Mouse (Mus musculus) spleen, adult 2 months (tissue): ENCODE results near the gene Scgb1c1.

ENCODE experiments used
- CTCF ChIP-seq: fragments of 200-500 bp; IDR thresholded peaks from 2 replicates; pipeline ENCODE4 v1.5.1; 2011; ENCODE audit warnings: mild to moderate bottlenecking, inconsistent platforms; ENCODE audit not compliant: insufficient read depth, insufficient read length, insufficient replicate concordance; ENCODE audit errors: extremely low read depth
- POLR2A ChIP-seq: fragments of 200-500 bp; IDR thresholded peaks from 2 replicates; pipeline ENCODE4 v1.6.1; 2011; ENCODE audit warnings: low read depth, low read length, inconsistent platforms

GRCm38 (mm10) chr7:140828171-140828881 is 17.0 kb upstream of the Scgb1c1 start:
- TF ChIP-seq POLR2A (no peak), CTCF (no peak)
